Mouse (Mus musculus) testis, adult 2 months (tissue): ENCODE results near the gene B3gat3. TPM values are rescaled to one million over a fixed set of nuclear protein-coding genes. Genes with fewer than 3 reads are reported as not detected.
A peak's percentile ranks its signal among the peaks of the same experiment; 100 is the strongest.

ENCODE experiments used
- H3K27ac ChIP-seq: fragments of 200-500 bp; 2 replicates; pipeline ENCODE4 v1.5.1; 2012; ENCODE audit warnings: low read depth, low read length; ENCODE audit not compliant: control insufficient read depth, insufficient read depth
- H3K27me3 ChIP-seq: fragments of 200-500 bp; 2 replicates; pipeline ENCODE4 v1.6.1; 2012; ENCODE audit warnings: mild to moderate bottlenecking, low read length, moderate library complexity; ENCODE audit not compliant: control insufficient read depth, insufficient read depth
- H3K36me3 ChIP-seq: fragments of 200-500 bp; 2 replicates; pipeline ENCODE4 v1.6.1; 2012; ENCODE audit warnings: mild to moderate bottlenecking, low read length; ENCODE audit not compliant: control insufficient read depth, insufficient read depth
- H3K4me1 ChIP-seq: fragments of 200-500 bp; 2 replicates; pipeline ENCODE4 v1.6.1; 2012; ENCODE audit warnings: low read length; ENCODE audit not compliant: control insufficient read depth, insufficient read depth
- H3K4me3 ChIP-seq: fragments of 200-500 bp; 2 replicates; pipeline ENCODE4 v1.5.1; 2012; ENCODE audit warnings: low read depth, mild to moderate bottlenecking, low read length, moderate library complexity, mixed read lengths; ENCODE audit not compliant: control insufficient read depth
- CTCF ChIP-seq: fragments of 200-500 bp; IDR thresholded peaks from 2 replicates; pipeline ENCODE4 v1.5.1; 2012; ENCODE audit warnings: low read depth, mild to moderate bottlenecking, inconsistent platforms, low read length, moderate library complexity; ENCODE audit not compliant: control insufficient read depth, insufficient read depth, insufficient replicate concordance
- POLR2A ChIP-seq: fragments of 200-500 bp; IDR thresholded peaks from 2 replicates; pipeline ENCODE4 v1.6.1; 2012; ENCODE audit warnings: low read depth, mild to moderate bottlenecking, inconsistent platforms, low read length, moderate library complexity; ENCODE audit not compliant: control insufficient read depth
- polyA plus RNA-seq: library from polyadenylated mRNA; depleted of rRNA; stranded (reverse); fragments of >200 nt; gene quantifications from 2 replicates; pipeline ENCODE4 v1.2.3, GENCODE M21; 2012; rRNA removed

B3gat3 gene
- polyA plus RNA-seq, 1 experiment, result 19.5 TPM

GRCm38 (mm10) chr19:8975491-8975890, 55.3 kb downstream of the B3gat3 start:
- H3K4me3 ChIP-seq, result no peak overlapping the region
- TF ChIP-seq POLR2A, result no peak
- TF ChIP-seq CTCF, result no peak
- peaks cover 3% of the 10 kb centered on the region; the same call in 1 of the 2 replicates for H3K36me3 ChIP-seq
- no peak overlapping the region for H3K27ac ChIP-seq
- no peaks in the 10 kb centered on the region for H3K27me3 ChIP-seq
- H3K4me1 ChIP-seq, result no peaks in the 10 kb centered on the region

- Histone ChIP-seq H3K4me3 (no peak overlapping the region), H3K27ac (no peak overlapping the region), H3K27me3 (no peaks in the 10 kb centered on the region), H3K4me1 (no peaks in the 10 kb centered on the region), H3K36me3 (peaks cover 3% of the 10 kb centered on the region; the same call in 1 of the 2 replicates)
- TF ChIP-seq CTCF, result peak; percentile 48; the same call in 1 of the 2 replicates
- no peak for TF ChIP-seq POLR2A
Observed at GRCm38 (mm10) chr19:8976535-8976934, 56.4 kb downstream of the B3gat3 start.

Other genes with a start within 250 kb of the B3gat3 start
- gene Slc3a2, start 197.0 kb upstream of the B3gat3 start, polyA plus RNA-seq, result 111 and 121 TPM in 2 replicates
- gene Wdr74, start 184.5 kb upstream of the B3gat3 start, polyA plus RNA-seq, result 18.3 and 21.8 TPM in 2 replicates
- 670 and 676 TPM in 2 replicates for gene 1700092M07Rik, start 179.7 kb upstream of the B3gat3 start, polyA plus RNA-seq
- 61.5 and 62.8 TPM in 2 replicates for gene Stx5a, start 179.0 kb upstream of the B3gat3 start, polyA plus RNA-seq
- gene Nxf1, start 163.3 kb upstream of the B3gat3 start, polyA plus RNA-seq, result 166 and 174 TPM in 2 replicates
- gene Tmem223, start 149.4 kb upstream of the B3gat3 start, polyA plus RNA-seq, result 15.8 and 17.0 TPM in 2 replicates
- gene Tmem179b, start 145.9 kb upstream of the B3gat3 start, polyA plus RNA-seq, result 29.7 and 30.8 TPM in 2 replicates
- gene Taf6l, start 134.0 kb upstream of the B3gat3 start, polyA plus RNA-seq, result 28.1 and 36.2 TPM in 2 replicates
- gene Polr2g, start 121.8 kb upstream of the B3gat3 start, polyA plus RNA-seq, result 38.4 and 48.4 TPM in 2 replicates
- gene Zbtb3, start 117.8 kb upstream of the B3gat3 start, polyA plus RNA-seq, result 40.5 and 44.2 TPM in 2 replicates
- gene Ttc9c, start 101.0 kb upstream of the B3gat3 start, polyA plus RNA-seq, result 6.8 and 7.9 TPM in 2 replicates
- gene Hnrnpul2, start 100.4 kb upstream of the B3gat3 start, polyA plus RNA-seq, result 12.9 and 14.9 TPM in 2 replicates
- gene AC129217.1, start 90.6 kb upstream of the B3gat3 start, polyA plus RNA-seq, result 0.64 and 1.9 TPM in 2 replicates
- 743 and 750 TPM in 2 replicates for gene Bscl2, start 82.9 kb upstream of the B3gat3 start, polyA plus RNA-seq
- 2.0 and 2.4 TPM in 2 replicates for gene Gng3, start 81.2 kb upstream of the B3gat3 start, polyA plus RNA-seq
- 0.37 and 0.40 TPM in 2 replicates for gene Lrrn4cl, start 69.6 kb upstream of the B3gat3 start, polyA plus RNA-seq
- 83.7 and 92.2 TPM in 2 replicates for gene Ubxn1, start 48.9 kb upstream of the B3gat3 start, polyA plus RNA-seq
- gene Uqcc3, start 39.5 kb upstream of the B3gat3 start, polyA plus RNA-seq, result 40.0 and 41.0 TPM in 2 replicates
- 1.1 and 1.9 TPM in 2 replicates for gene Lbhd1, start 36.6 kb upstream of the B3gat3 start, polyA plus RNA-seq
- gene Gm49403, start 36.4 kb upstream of the B3gat3 start, polyA plus RNA-seq, result not detected in 2 replicates
- gene 1810009A15Rik, start 31.5 kb upstream of the B3gat3 start, polyA plus RNA-seq, result 48.2 and 48.4 TPM in 2 replicates
- 1.1 TPM in 1 of 2 replicates, not detected in the other for gene Gm49416, start 31.4 kb upstream of the B3gat3 start, polyA plus RNA-seq
- gene Ints5, start 27.4 kb upstream of the B3gat3 start, polyA plus RNA-seq, result 6.6 and 6.7 TPM in 2 replicates
- 49.9 and 57.0 TPM in 2 replicates for gene Ganab, start 22.3 kb upstream of the B3gat3 start, polyA plus RNA-seq
- gene Rom1, start 9.0 kb downstream of the B3gat3 start, polyA plus RNA-seq, result 11.6 and 13.7 TPM in 2 replicates
- gene Eml3, start 9.2 kb downstream of the B3gat3 start, polyA plus RNA-seq, result 4.9 and 5.7 TPM in 2 replicates
- gene Mta2, start 21.5 kb downstream of the B3gat3 start, polyA plus RNA-seq, result 14.0 and 14.5 TPM in 2 replicates
- gene Tut1, start 33.5 kb downstream of the B3gat3 start, polyA plus RNA-seq, result 38.2 and 38.6 TPM in 2 replicates
- gene Eef1g, start 46.7 kb downstream of the B3gat3 start, polyA plus RNA-seq, result 442 and 506 TPM in 2 replicates
- gene Ahnak, start 68.9 kb downstream of the B3gat3 start, polyA plus RNA-seq, result 1.6 and 2.3 TPM in 2 replicates
- 0.41 TPM in 1 of 2 replicates, not detected in the other for gene Scgb1a1, start 167.6 kb downstream of the B3gat3 start, polyA plus RNA-seq
- 232 and 259 TPM in 2 replicates for gene Asrgl1, start 215.3 kb downstream of the B3gat3 start, polyA plus RNA-seq